Mouse (Mus musculus) embryonic fibroblast, embryonic 13.5 days (primary cell): ENCODE measurements around the gene Hexa.

Experiments used
- CTCF ChIP-seq: IDR thresholded peaks from 2 replicates; pipeline ENCODE4 v1.5.1; 2011; ENCODE audit warnings: mild to moderate bottlenecking, control low read depth, low read length, moderate library complexity, borderline replicate concordance; ENCODE audit not compliant: insufficient read depth
- POLR2A ChIP-seq: IDR thresholded peaks from 2 replicates; pipeline ENCODE4 v1.6.1; 2011; ENCODE audit warnings: low read depth, mild to moderate bottlenecking, control low read depth, low read length, moderate library complexity

DNA sequence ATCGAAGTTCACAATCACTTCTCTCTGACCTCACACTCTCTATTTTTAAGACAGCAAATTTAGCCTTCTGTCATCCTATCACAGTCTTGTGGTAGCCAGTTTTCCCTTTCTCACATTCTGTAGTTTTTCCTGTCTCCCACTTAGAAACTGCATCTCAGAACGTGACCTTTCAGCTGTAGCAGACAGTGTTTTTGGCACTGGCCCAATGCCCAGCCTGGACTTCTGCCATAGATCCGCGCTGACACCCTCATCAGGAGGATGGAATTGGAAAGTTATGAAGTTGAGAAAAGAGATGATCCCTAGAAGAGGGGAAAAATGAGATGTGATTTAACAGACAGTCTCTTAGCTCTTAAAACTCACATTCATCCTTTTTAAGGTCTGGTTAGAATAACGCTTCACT lies 20.4 kb upstream of the Hexa start:
- no peak for TF ChIP-seq POLR2A
- no peak for TF ChIP-seq CTCF
